Mouse (Mus musculus) olfactory bulb, adult 2 months (tissue): ENCODE measurements at regions not wholly inside any gene's neighbourhood (a gene's known extent, or its start where the extent isn't known, plus 50 kb on each side); places are given as distances from the start of the nearest gene placed in this dataset.

ENCODE experiments used
- CTCF ChIP-seq: fragments of 200-500 bp; IDR thresholded peaks from 2 replicates; pipeline ENCODE4 v1.5.1; 2012; ENCODE audit warnings: low read depth, mild to moderate bottlenecking, low read length, moderate library complexity; ENCODE audit not compliant: insufficient read depth
- POLR2A ChIP-seq: fragments of 200-500 bp; IDR thresholded peaks from 2 replicates; pipeline ENCODE4 v1.6.1; 2012; ENCODE audit warnings: mild to moderate bottlenecking, low read depth, low read length, moderate library complexity; ENCODE audit not compliant: insufficient read depth

GRCm38 (mm10) chr10:119065974-119066373 lies 173.9 kb downstream of the Cand1 start:
- no peak for TF ChIP-seq POLR2A
- TF ChIP-seq CTCF = peak; percentile 69
